26 mouse cellular contexts compared by ENCODE assay signal in the genomic region with DNA sequence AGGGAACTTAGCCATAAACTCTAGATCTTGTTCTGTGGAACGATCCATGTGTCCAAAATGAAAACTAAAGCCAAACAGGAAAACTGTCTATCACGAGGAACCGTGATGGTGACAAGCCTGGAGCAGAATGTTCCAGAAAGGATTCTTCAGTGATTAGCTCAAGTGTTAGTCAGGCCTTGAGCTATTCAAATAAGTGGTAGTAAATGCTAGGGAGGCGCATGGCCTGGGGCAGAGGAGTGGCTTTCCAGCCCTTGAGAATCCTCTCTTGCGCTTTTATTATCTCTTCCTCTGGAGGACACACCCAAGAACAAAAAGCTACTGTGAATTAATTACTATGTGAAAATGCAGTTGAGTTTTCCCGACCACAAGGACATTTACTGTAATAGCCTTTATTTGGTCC. TPM values are rescaled to one million over a fixed set of nuclear protein-coding genes. Genes with fewer than 3 reads are reported as not detected.
DNase-seq lines count a peak whose midpoint lies in the region; ATAC-seq and TF ChIP-seq lines count a peak whose summit lies in the region.
"Had no signal": no experiment of that assay in that cellular context is flagged by ENCODE, and none has a peak within 500 bp of the region (broad histone marks: within the 10 kb centered on the region; RNA-seq: fewer than 3 reads in every experiment).

No protein-coding gene starts in this region.

- no peak for ATAC-seq in Patski
- ATAC-seq: forebrain, embryonic 15.5 days; intestine, postnatal 0 days; midbrain, embryonic 15.5 days had no signal

- TF ChIP-seq CTCF in Patski (IDR thresholded peaks at IDR 0.05): no peak

- POLR2A ChIA-PET in Patski (lab: Charles Lee): interaction anchor here (1.2 kb wide), 1 partner anchor 10 kb away, joined by 5 read pairs; no protein-coding TSS in a partner anchor

- no peaks in the 10 kb centered on the region for H3K27me3 ChIP-seq in Patski
- H3K27me3 ChIP-seq: CH12.LX; embryonic facial prominence, embryonic 12.5 days; forebrain, embryonic 15.5 days; heart, embryonic 13.5 days; hindbrain, embryonic 13.5 days; midbrain, embryonic 15.5 days had no signal

- intact Hi-C loops in heart, postnatal 14 days (cut with DNase I): no loop called here

- DNase-seq in heart, adult 9 months (ENCODE audit: low spot score in 2 of 2): peak; percentile 14 to 37
- no peak for DNase-seq in heart, postnatal 14 days
- DNase-seq in ES-CJ7 (ENCODE audit: low read depth, low spot score) (peak; percentile 73), Patski (ENCODE audit: low read depth, low spot score) (peak; percentile 35)
- DNase-seq in urinary bladder, postnatal 25 days (ENCODE audit: low spot score): no peak
- DNase-seq in layer of hippocampus, postnatal 10 days (ENCODE audit: low spot score in 2 of 2): no peak
- DNase-seq: adrenal gland, postnatal 14 days; cerebellum, adult 11-12 months; cerebellum, adult 9-11 months; embryo, embryonic 11 days; heart, postnatal 4 days; kidney, adult 9 months; kidney, postnatal 10 days; layer of hippocampus, adult 9-11 months; liver; lung, adult 2 months; lung, postnatal 10 days; thymus, postnatal 4 days had no signal

- CTCF ChIA-PET in Patski (lab: Charles Lee): interaction anchor here (1.1 to 4.8 kb wide), 2 partner anchors 11 to 29 kb away, joined by 3 to 26 read pairs; no protein-coding TSS in a partner anchor

- in situ Hi-C loops in Patski (cut with MboI; ENCODE audit: low pct_unique_long_range_greater_than_20kb): no loop called here

RNA-seq across cellular contexts. Expression of a gene that starts 4.0 kb away (rescaled TPM):
- 1 to 10 TPM; 3.6 to 3.8 TPM for total RNA-seq in heart, postnatal 14 days (2021)
- 13.5 TPM for polyA plus RNA-seq in Patski (2021)
- total RNA-seq in layer of hippocampus, postnatal 10 days (2021): 10 to 100 TPM; 49.1 to 50.3 TPM
- total RNA-seq: neutrophil, adult 5-6 weeks had no signal

RNA-seq across cellular contexts. Expression of a gene that starts 54.8 kb away (rescaled TPM):
- 10 to 100 TPM; 37.1 to 37.8 TPM for total RNA-seq in heart, postnatal 14 days (2021)
- 72.6 TPM for polyA plus RNA-seq in Patski (2021)
- 10 to 100 TPM; 74.4 to 78.0 TPM for total RNA-seq in layer of hippocampus, postnatal 10 days (2021)

Comparison
In these comparisons a context has a peak if more than half of its experiments do, and no peak if none do; other contexts are left out.
1. DNase-seq: peak in heart, adult 9 months (2 of 2), ES-CJ7 (single experiment) and Patski (single experiment); none in heart, postnatal 14 days (0 of 2), urinary bladder, postnatal 25 days (single experiment) and layer of hippocampus, postnatal 10 days (0 of 2).
2. RNA of a gene that starts 4.0 kb away (total RNA-seq): 49.1 to 50.3 TPM in layer of hippocampus, postnatal 10 days; 3.6 to 3.8 TPM in heart, postnatal 14 days; every median in the first group is over 10 times any median in the second.